Mouse (Mus musculus): ENCODE measurements around the gene Esr1. TPM values are rescaled to one million over a fixed set of nuclear protein-coding genes. Genes with fewer than 3 reads are reported as not detected.
"Not testable (repeated sequence)": the region's sequence is repeated elsewhere in the genome, so short reads cannot be mapped to it uniquely, and the experiment has no call there.

Gene Esr1
- polyA plus RNA-seq, 1 experiment from 2014 or later, result 0.46 TPM

- Histone ChIP-seq H3K4me2 (no peak overlapping the region), H3K9ac (no peak overlapping the region), H3K4me3 (no peak overlapping the region), H3K36me3 (replicated peaks) (no peaks in the 10 kb centered on the region), H3K4me1 (no peaks in the 10 kb centered on the region), H3K9me3 (no peaks in the 10 kb centered on the region), H3K27me3 (replicated peaks) (no peaks in the 10 kb centered on the region), H3K27ac (no peak overlapping the region)
- 46% methylated on average over 6 of the region's 6 CpGs for WGBS
- ATAC-seq (replicated peaks), result 0 out of 2 replicates have a peak, but pooled peaks have one; percentile 48
Measured at GRCm38 (mm10) chr10:4726141-4726540, 114.7 kb downstream of the Esr1 start.

GRCm38 (mm10) chr10:4732328-4732727 is 120.9 kb downstream of the Esr1 start:
- Histone ChIP-seq H3K9me3 (no peaks in the 10 kb centered on the region), H3K36me3 (replicated peaks) (no peaks in the 10 kb centered on the region), H3K4me1 (no peaks in the 10 kb centered on the region), H3K9ac (no peak overlapping the region), H3K27me3 (replicated peaks) (no peaks in the 10 kb centered on the region), H3K27ac (no peak overlapping the region), H3K4me2 (no peak overlapping the region), H3K4me3 (no peak overlapping the region)
- ATAC-seq (replicated peaks), result no peak
- WGBS, result 63% methylated on average over 2 of the region's 2 CpGs

- no peak for ATAC-seq (replicated peaks)
- Histone ChIP-seq H3K4me2 (no peak overlapping the region), H3K9ac (no peak overlapping the region), H3K4me1 (no peaks in the 10 kb centered on the region), H3K27ac (no peak overlapping the region), H3K36me3 (replicated peaks) (no peaks in the 10 kb centered on the region), H3K4me3 (no peak overlapping the region), H3K27me3 (replicated peaks) (no peaks in the 10 kb centered on the region), H3K9me3 (no peaks in the 10 kb centered on the region)
- 80% methylated on average over 6 of the region's 6 CpGs for WGBS
Measured at GRCm38 (mm10) chr10:4733987-4734386, 122.6 kb downstream of the Esr1 start.

- H3K4me3 ChIP-seq, result no peak overlapping the region
- H3K4me1 ChIP-seq, result no peaks in the 10 kb centered on the region
- H3K9me3 ChIP-seq, result no peaks in the 10 kb centered on the region
- H3K27me3 ChIP-seq (replicated peaks), result no peaks in the 10 kb centered on the region
- H3K27ac ChIP-seq, result no peak overlapping the region
- WGBS, result 100% methylated on average over 2 of the region's 2 CpGs
- H3K9ac ChIP-seq, result no peak overlapping the region
- no peak for ATAC-seq (replicated peaks)
- H3K36me3 ChIP-seq (replicated peaks), result no peaks in the 10 kb centered on the region
- H3K4me2 ChIP-seq, result no peak overlapping the region
Measured at GRCm38 (mm10) chr10:4734942-4735341, 123.5 kb downstream of the Esr1 start.

GRCm38 (mm10) chr10:4738311-4738710 is 126.9 kb downstream of the Esr1 start:
- 96% methylated on average over 2 of the region's 2 CpGs for WGBS

GRCm38 (mm10) chr10:4751091-4751490 is 139.7 kb downstream of the Esr1 start:
- 80% methylated on average over 1 of the region's 1 CpGs for WGBS
- ATAC-seq (replicated peaks); H3K36me3 ChIP-seq (replicated peaks); H3K9me3 ChIP-seq; H3K4me3 ChIP-seq; H3K4me1 ChIP-seq; H3K9ac ChIP-seq; H3K4me2 ChIP-seq; H3K27ac ChIP-seq; H3K27me3 ChIP-seq (replicated peaks): not testable (repeated sequence)

More at GRCm38 (mm10) chr10:4738311-4738710, 126.9 kb downstream of the Esr1 start:
- H3K4me2 ChIP-seq, result no peak overlapping the region
- no peaks in the 10 kb centered on the region for H3K27me3 ChIP-seq (replicated peaks)
- H3K9ac ChIP-seq, result no peak overlapping the region
- no peak for ATAC-seq (replicated peaks)
- no peaks in the 10 kb centered on the region for H3K9me3 ChIP-seq
- H3K36me3 ChIP-seq (replicated peaks), result no peaks in the 10 kb centered on the region
- H3K27ac ChIP-seq, result no peak overlapping the region
- no peaks in the 10 kb centered on the region for H3K4me1 ChIP-seq
- H3K4me3 ChIP-seq, result no peak overlapping the region

- Histone ChIP-seq H3K4me1 (no peaks in the 10 kb centered on the region), H3K4me3 (no peak overlapping the region), H3K9ac (no peak overlapping the region), H3K9me3 (no peaks in the 10 kb centered on the region), H3K27ac (no peak overlapping the region), H3K36me3 (replicated peaks) (no peaks in the 10 kb centered on the region), H3K27me3 (replicated peaks) (no peaks in the 10 kb centered on the region), H3K4me2 (no peak overlapping the region)
- ATAC-seq (replicated peaks), result no peak
- WGBS, result 86% methylated on average over 4 of the region's 4 CpGs
Measured at GRCm38 (mm10) chr10:4752977-4753376, 141.6 kb downstream of the Esr1 start.

- no peaks in the 10 kb centered on the region for H3K36me3 ChIP-seq (replicated peaks)
- no peak overlapping the region for H3K4me2 ChIP-seq
- H3K9ac ChIP-seq, result no peak overlapping the region
- no peaks in the 10 kb centered on the region for H3K9me3 ChIP-seq
- WGBS, result 77% methylated on average over 3 of the region's 3 CpGs
- ATAC-seq (replicated peaks), result no peak
- no peak overlapping the region for H3K4me3 ChIP-seq
- H3K27ac ChIP-seq, result no peak overlapping the region
- H3K27me3 ChIP-seq (replicated peaks), result no peaks in the 10 kb centered on the region
- H3K4me1 ChIP-seq, result no peaks in the 10 kb centered on the region
Measured at GRCm38 (mm10) chr10:4775541-4775940, 164.1 kb downstream of the Esr1 start.

GRCm38 (mm10) chr10:4776007-4776713 is 164.8 kb downstream of the Esr1 start:
- 81% methylated on average over 6 of the region's 6 CpGs for WGBS
- Histone ChIP-seq H3K36me3 (replicated peaks) (no peaks in the 10 kb centered on the region), H3K4me3 (no peak overlapping the region), H3K9ac (no peak overlapping the region), H3K9me3 (no peaks in the 10 kb centered on the region), H3K27ac (no peak overlapping the region), H3K27me3 (replicated peaks) (no peaks in the 10 kb centered on the region), H3K4me2 (no peak overlapping the region), H3K4me1 (no peaks in the 10 kb centered on the region)
- ATAC-seq (replicated peaks), result no peak

- Histone ChIP-seq H3K4me2 (no peak overlapping the region), H3K27ac (no peak overlapping the region), H3K4me3 (no peak overlapping the region), H3K9me3 (no peaks in the 10 kb centered on the region), H3K9ac (no peak overlapping the region), H3K36me3 (replicated peaks) (no peaks in the 10 kb centered on the region), H3K27me3 (replicated peaks) (no peaks in the 10 kb centered on the region), H3K4me1 (no peaks in the 10 kb centered on the region)
- WGBS, result 83% methylated on average over 4 of the region's 4 CpGs
- no peak for ATAC-seq (replicated peaks)
Measured at GRCm38 (mm10) chr10:4776714-4777090, 165.3 kb downstream of the Esr1 start.

GRCm38 (mm10) chr10:4777996-4778395 is 166.6 kb downstream of the Esr1 start:
- H3K36me3 ChIP-seq (replicated peaks), result no peaks in the 10 kb centered on the region
- H3K4me1 ChIP-seq, result no peaks in the 10 kb centered on the region
- no peak overlapping the region for H3K4me2 ChIP-seq
- WGBS, result 63% methylated on average over 3 of the region's 3 CpGs
- H3K27me3 ChIP-seq (replicated peaks), result no peaks in the 10 kb centered on the region
- ATAC-seq (replicated peaks), result no peak
- H3K9me3 ChIP-seq, result no peaks in the 10 kb centered on the region
- no peak overlapping the region for H3K9ac ChIP-seq
- H3K4me3 ChIP-seq, result no peak overlapping the region
- no peak overlapping the region for H3K27ac ChIP-seq

GRCm38 (mm10) chr10:4780926-4781325 is 169.5 kb downstream of the Esr1 start:
- Histone ChIP-seq H3K9me3 (no peaks in the 10 kb centered on the region), H3K4me1 (no peaks in the 10 kb centered on the region), H3K9ac (no peak overlapping the region), H3K27me3 (replicated peaks) (no peaks in the 10 kb centered on the region), H3K4me3 (no peak overlapping the region), H3K36me3 (replicated peaks) (no peaks in the 10 kb centered on the region), H3K27ac (no peak overlapping the region), H3K4me2 (no peak overlapping the region)
- 79% methylated on average over 6 of the region's 6 CpGs for WGBS
- ATAC-seq (replicated peaks), result no peak

GRCm38 (mm10) chr10:4787003-4787628 is 175.7 kb downstream of the Esr1 start:
- Histone ChIP-seq H3K27me3 (replicated peaks) (no peaks in the 10 kb centered on the region), H3K36me3 (replicated peaks) (no peaks in the 10 kb centered on the region), H3K27ac (no peak overlapping the region), H3K4me1 (no peaks in the 10 kb centered on the region), H3K9me3 (no peaks in the 10 kb centered on the region), H3K4me3 (no peak overlapping the region), H3K9ac (no peak overlapping the region), H3K4me2 (no peak overlapping the region)
- 85% methylated on average over 5 of the region's 5 CpGs for WGBS
- ATAC-seq (replicated peaks), result no peak

Measured in midbrain, embryonic 15.5 days (tissue).